Mouse (Mus musculus): Measurements from ENCODE around the gene Mrvi1.

DNA sequence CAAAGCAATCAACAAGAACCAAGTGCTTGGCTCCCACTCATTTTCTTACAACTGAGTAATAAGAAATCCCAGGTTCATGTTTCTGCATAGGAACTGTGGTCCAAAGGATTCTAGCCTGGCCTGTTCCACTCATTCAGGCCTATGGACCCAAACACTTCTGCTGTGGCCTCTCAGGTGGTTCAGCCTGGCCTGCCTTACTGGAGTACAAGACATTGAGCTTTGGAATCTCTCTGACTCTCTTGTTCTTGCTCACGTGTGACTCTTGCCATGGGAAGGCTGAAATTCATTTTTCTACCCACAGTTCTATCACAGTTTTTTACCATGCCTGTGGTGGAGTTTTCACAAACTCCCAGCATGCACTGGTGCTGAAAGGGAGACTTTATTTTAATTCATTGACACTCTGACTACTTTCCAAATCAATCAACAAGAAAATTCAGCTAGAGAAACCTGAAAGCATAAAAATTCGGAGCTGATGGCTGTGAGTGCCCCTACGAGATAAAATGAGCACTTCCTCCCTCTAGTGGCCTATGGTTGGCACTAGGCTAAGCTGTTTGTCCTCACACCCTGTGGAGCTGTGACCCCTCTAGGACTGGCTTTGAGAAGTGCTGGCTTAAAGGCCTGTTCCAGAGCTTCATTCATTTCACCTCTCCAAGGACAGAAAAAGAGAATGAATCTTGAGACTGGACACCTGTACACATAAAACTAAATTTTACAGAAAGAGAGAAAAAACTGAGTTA, 52.0 kb downstream of the Mrvi1 start:
- TF ChIP-seq CTCF (conservative IDR thresholded peaks at IDR 0.05; ENCODE audit: low read length) (peak; percentile 60), NANOG (IDR thresholded peaks at IDR 0.05; ENCODE audit: borderline replicate concordance, low read length) (no peak), POU5F1 (IDR thresholded peaks at IDR 0.05; ENCODE audit: borderline replicate concordance, low read length) (no peak)

Measured in E14TG2a.4 (cell line).